Mouse (Mus musculus): ENCODE measurements around the gene Hist1h2ae. TPM values are rescaled to one million over a fixed set of nuclear protein-coding genes. Genes with fewer than 3 reads are reported as not detected.
A peak's percentile ranks its signal among the peaks of the same experiment; 100 is the strongest.
"Not testable (repeated sequence)": the region's sequence is repeated elsewhere in the genome, so short reads cannot be mapped to it uniquely, and the experiment has no call there.

The Hist1h2ae gene
- polyA plus RNA-seq, 1 experiment from 2014 or later = 108 TPM

DNA sequence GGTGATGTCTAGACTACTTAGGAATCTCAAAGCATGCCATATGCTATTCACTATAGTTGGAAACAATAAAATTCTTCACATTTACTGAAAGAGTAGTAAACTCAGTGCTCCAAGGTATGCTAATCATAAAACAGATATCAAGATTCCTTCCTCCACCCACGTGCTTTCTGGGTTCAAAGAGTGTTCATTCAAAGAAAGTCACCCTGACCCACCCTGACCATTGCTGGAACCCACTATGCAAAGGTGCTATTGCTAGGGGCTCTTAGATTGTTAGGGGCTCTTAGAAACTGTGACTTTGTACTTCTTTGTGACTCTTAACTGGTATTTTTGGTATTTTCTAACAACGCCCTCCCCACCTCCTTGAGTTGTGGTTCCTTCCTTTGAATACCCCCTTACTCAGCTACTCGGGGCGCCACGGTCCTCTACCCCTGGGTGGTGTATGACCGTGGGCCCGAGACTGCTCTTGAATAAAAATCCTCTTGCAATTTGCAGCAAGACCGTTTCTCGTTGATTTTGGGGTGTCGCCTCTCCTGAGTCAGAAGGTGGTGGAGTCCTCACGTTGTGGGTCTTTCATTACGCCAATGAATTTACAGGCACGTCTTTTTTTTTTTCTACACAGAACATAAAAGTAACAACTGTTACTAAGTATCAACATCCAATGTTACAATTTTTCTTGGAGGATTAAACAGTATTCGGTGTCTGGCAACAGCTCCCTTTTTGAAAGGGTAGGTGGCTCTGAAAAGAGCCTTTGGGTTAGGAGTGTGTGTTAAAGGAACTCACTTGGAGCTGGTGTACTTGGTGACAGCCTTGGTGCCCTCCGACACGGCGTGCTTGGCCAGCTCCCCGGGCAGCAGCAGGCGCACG is 2.2 kb upstream of the Hist1h2ae start:
- WGBS = 9% methylated on average over 16 of the region's 20 CpGs
- peak overlapping the region; percentile 75 for H3K4me2 ChIP-seq (ENCODE audit: low read depth, low read length)
- peak overlapping the region; percentile 95 for H3K27ac ChIP-seq (replicated peaks; ENCODE audit: low read depth, low read length)
- not testable (repeated sequence) for H3K27me3 ChIP-seq (replicated peaks; ENCODE audit: control insufficient read depth, insufficient read depth, low read length); H3K9me3 ChIP-seq (ENCODE audit: control insufficient read depth, low read length); ATAC-seq (ENCODE audit: low read depth); DNase-seq (ENCODE audit: low spot score); H3K36me3 ChIP-seq (ENCODE audit: control insufficient read depth, insufficient read depth, low read length)
- peak overlapping the region; percentile 52 for H3K4me3 ChIP-seq (ENCODE audit: low read depth, low read length)
- peak overlapping the region; percentile 76 for H3K9ac ChIP-seq (ENCODE audit: low read depth, low read length)
- peaks cover 16% of the 10 kb centered on the region for H3K4me1 ChIP-seq (ENCODE audit: control insufficient read depth, insufficient read depth, low read length)

DNA sequence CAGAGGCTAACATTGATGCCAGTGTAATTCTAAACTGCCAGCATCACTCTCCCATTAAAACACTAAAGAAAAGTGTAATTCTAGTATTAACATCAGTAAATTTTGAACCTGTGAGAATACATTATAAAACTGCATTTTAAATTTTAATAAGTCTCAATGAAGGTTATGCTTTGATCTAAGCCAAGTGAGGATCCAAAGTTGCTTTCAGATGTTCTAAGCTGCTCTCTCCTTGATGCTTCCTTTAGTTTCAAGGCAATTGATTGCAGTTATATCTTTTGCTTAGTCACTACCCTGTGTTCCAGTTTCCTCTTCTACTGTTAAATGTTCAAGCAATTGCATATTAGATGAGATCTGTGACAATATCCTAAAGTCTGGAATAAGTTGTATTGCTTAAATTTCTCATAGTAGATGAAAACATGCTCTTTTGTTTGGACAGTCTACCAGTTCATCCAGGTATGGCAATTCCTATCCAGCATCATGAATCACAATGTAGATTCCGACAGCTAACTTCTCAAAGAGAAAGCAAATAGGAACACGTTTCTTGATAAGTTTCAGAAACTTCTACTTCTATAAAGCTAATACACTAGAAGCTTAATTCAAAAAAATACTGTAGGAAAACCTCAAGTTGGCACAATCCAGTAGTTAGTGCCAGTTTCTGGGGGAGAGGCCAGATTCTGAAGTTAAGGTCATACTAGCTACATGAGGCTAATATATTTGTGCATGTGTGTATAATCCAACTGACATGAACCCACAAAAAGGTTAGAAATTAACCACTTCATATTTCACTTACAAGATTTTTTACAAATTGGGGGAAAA is 1.4 kb upstream of the Hist1h2ae start:
- ATAC-seq (ENCODE audit: low read depth) = no peak
- H3K4me1 ChIP-seq (ENCODE audit: control insufficient read depth, insufficient read depth, low read length) = peaks cover 16% of the 10 kb centered on the region
- H3K36me3 ChIP-seq (ENCODE audit: control insufficient read depth, insufficient read depth, low read length) = no peaks in the 10 kb centered on the region
- H3K27ac ChIP-seq (replicated peaks; ENCODE audit: low read depth, low read length) = peak overlapping the region; percentile 95
- peak overlapping the region; percentile 52 for H3K4me3 ChIP-seq (ENCODE audit: low read depth, low read length)
- no peaks in the 10 kb centered on the region for H3K27me3 ChIP-seq (replicated peaks; ENCODE audit: control insufficient read depth, insufficient read depth, low read length)
- H3K4me2 ChIP-seq (ENCODE audit: low read depth, low read length) = peak overlapping the region; percentile 75
- peak overlapping the region; percentile 76 for H3K9ac ChIP-seq (ENCODE audit: low read depth, low read length)
- DNase-seq (ENCODE audit: low spot score) = no peak
- H3K9me3 ChIP-seq (ENCODE audit: control insufficient read depth, low read length) = no peaks in the 10 kb centered on the region
- 33% methylated on average over 2 of the region's 2 CpGs for WGBS

DNA sequence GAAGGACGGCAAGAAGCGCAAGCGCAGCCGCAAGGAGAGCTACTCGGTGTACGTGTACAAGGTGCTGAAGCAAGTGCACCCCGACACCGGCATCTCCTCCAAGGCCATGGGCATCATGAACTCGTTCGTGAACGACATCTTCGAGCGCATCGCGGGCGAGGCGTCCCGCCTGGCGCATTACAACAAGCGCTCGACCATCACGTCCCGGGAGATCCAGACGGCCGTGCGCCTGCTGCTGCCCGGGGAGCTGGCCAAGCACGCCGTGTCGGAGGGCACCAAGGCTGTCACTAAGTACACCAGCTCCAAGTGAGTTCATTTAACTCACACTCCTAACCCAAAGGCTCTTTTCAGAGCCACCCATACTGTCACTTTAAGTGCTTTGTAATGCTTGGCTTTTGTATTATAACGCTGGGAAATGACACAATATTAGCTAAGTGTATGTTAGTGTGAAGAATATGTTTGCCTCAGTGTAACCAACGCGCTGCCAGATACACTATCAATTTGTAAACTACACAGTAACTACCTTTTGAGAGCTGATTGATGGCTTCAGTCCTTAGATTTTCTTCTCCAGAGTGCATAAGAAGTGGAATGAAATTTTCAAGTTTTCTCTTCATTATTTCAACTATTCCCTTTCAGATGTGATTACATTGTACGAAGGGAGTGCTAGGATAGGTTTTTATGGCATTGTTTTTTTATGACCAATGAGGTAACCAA is 641 bp upstream of the Hist1h2ae start:
- not testable (repeated sequence) for H3K9me3 ChIP-seq (ENCODE audit: control insufficient read depth, low read length); H3K36me3 ChIP-seq (ENCODE audit: control insufficient read depth, insufficient read depth, low read length); H3K4me1 ChIP-seq (ENCODE audit: control insufficient read depth, insufficient read depth, low read length); H3K27me3 ChIP-seq (replicated peaks; ENCODE audit: control insufficient read depth, insufficient read depth, low read length); ATAC-seq (ENCODE audit: low read depth)
- under 1% methylated on average over 11 of the region's 34 CpGs for WGBS
- Histone ChIP-seq H3K4me3 (ENCODE audit: low read depth, low read length) (peak overlapping the region; percentile 52), H3K4me2 (ENCODE audit: low read depth, low read length) (peak overlapping the region; percentile 75), H3K27ac (replicated peaks; ENCODE audit: low read depth, low read length) (peak overlapping the region; percentile 95), H3K9ac (ENCODE audit: low read depth, low read length) (peak overlapping the region; percentile 76)
- peak; percentile 26 for DNase-seq (ENCODE audit: low spot score)

DNA sequence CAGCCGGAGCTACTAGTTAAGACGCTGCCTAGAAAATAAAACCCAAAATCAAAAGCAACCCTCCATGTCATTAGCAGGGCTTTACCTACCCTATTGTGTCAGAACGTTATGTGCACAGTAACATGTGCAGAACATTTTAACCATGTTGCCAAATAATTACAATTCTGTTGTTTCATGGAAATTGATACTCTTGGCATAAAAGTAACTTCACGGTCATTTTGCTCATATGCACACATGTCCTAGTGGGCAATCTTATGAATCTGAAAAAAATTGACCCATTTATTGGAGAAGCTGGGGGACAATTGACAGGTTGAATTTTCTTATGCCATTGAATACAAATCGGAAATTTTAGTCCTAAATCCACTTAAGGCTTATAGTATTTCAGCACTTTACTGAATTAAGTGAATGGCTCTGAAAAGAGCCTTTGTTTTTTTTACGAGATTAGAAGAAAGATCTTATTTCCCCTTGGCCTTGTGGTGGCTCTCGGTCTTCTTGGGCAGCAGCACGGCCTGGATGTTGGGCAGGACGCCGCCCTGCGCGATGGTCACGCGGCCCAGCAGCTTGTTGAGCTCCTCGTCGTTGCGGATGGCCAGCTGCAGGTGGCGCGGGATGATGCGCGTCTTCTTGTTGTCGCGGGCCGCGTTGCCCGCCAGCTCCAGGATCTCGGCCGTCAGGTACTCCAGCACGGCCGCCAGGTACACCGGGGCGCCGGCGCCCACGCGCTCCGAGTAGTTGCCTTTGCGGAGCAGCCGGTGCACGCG is 579 bp downstream of the Hist1h2ae start:
- not testable (repeated sequence) for H3K36me3 ChIP-seq (ENCODE audit: control insufficient read depth, insufficient read depth, low read length); H3K4me1 ChIP-seq (ENCODE audit: control insufficient read depth, insufficient read depth, low read length); H3K9me3 ChIP-seq (ENCODE audit: control insufficient read depth, low read length); H3K27me3 ChIP-seq (replicated peaks; ENCODE audit: control insufficient read depth, insufficient read depth, low read length)
- H3K4me3 ChIP-seq (ENCODE audit: low read depth, low read length) = peak overlapping the region; percentile 52
- H3K27ac ChIP-seq (replicated peaks; ENCODE audit: low read depth, low read length) = peak overlapping the region; percentile 94
- H3K4me2 ChIP-seq (ENCODE audit: low read depth, low read length) = peak overlapping the region; percentile 75
- peak; percentile 58 for DNase-seq (ENCODE audit: low spot score)
- peak; percentile 2; the same call in 1 of the 2 replicates for ATAC-seq (ENCODE audit: low read depth)
- H3K9ac ChIP-seq (ENCODE audit: low read depth, low read length) = peak overlapping the region; percentile 57
- WGBS = 2% methylated on average over 11 of the region's 41 CpGs

DNA sequence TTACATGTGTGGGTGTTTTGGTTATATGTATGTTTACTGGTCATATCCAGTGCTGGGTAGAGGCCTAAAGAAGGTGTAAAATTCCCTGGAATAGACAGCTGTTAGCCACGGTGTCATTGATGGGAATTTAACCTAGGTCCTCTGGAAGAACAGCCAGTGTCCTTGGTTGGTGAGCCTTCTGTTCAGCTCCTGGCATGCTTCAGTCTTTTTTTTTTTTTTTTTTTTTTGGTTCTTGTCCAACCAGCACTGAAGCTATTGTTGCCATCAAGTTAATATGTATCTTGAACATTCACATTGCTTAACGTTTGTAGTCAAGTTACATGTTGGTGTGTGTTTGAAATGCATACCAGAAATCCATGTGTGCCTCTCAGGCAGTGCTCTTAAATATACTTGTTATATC is 6.5 kb downstream of the Hist1h2ae start:
- ATAC-seq (ENCODE audit: low read depth) (no peak), DNase-seq (ENCODE audit: low spot score) (no peak)
- no peaks in the 10 kb centered on the region for H3K4me1 ChIP-seq (ENCODE audit: control insufficient read depth, insufficient read depth, low read length)
- H3K36me3 ChIP-seq (ENCODE audit: control insufficient read depth, insufficient read depth, low read length) = no peaks in the 10 kb centered on the region
- H3K4me3 ChIP-seq (ENCODE audit: low read depth, low read length) = no peak overlapping the region
- H3K9ac ChIP-seq (ENCODE audit: low read depth, low read length) = no peak overlapping the region
- H3K4me2 ChIP-seq (ENCODE audit: low read depth, low read length) = no peak overlapping the region
- WGBS = 89% methylated on average over 2 of the region's 2 CpGs
- no peaks in the 10 kb centered on the region for H3K27me3 ChIP-seq (replicated peaks; ENCODE audit: control insufficient read depth, insufficient read depth, low read length)
- peak overlapping the region; percentile 98 for H3K27ac ChIP-seq (replicated peaks; ENCODE audit: low read depth, low read length)
- no peaks in the 10 kb centered on the region for H3K9me3 ChIP-seq (ENCODE audit: control insufficient read depth, low read length)

DNA sequence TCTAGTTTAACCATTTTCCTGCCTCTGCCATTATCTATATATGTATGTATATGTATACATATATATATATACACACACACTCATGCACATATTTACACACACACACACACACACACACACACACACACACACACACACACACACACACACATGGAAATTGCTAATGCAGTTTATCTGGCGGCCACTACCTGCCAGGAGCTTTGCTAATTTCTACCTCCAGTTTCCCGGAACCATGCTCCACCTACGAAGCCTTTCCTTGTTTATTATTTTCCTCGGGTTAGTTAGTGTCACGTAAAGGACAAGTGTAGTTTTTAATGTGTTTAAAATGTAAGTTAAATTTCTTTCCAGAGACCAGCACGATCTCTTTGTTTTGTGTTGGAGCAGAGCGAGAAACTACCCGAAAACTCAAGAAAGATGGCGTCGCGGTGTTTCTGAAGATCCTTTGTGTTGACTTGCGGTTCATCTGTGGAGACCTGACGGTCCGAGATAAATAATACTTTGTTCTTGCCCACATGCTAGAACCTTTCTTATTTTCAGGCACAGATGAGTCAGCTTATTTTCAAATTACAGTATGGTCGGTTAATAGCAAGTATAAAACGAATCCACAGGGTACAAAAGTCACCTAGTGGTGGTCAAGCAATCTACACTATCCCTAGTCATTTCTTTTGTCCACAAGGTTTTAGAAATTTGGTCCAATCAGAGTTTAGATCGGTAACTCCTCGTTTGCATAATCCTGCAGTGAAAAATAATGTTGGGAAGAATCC is 8.1 kb downstream of the Hist1h2ae start:
- peak overlapping the region; percentile 63 for H3K9ac ChIP-seq (ENCODE audit: low read depth, low read length)
- no peaks in the 10 kb centered on the region for H3K4me1 ChIP-seq (ENCODE audit: control insufficient read depth, insufficient read depth, low read length)
- no peaks in the 10 kb centered on the region for H3K27me3 ChIP-seq (replicated peaks; ENCODE audit: control insufficient read depth, insufficient read depth, low read length)
- H3K9me3 ChIP-seq (ENCODE audit: control insufficient read depth, low read length) = no peaks in the 10 kb centered on the region
- no peaks in the 10 kb centered on the region for H3K36me3 ChIP-seq (ENCODE audit: control insufficient read depth, insufficient read depth, low read length)
- 3% methylated on average over 18 of the region's 18 CpGs for WGBS
- peak overlapping the region; percentile 70 for H3K4me2 ChIP-seq (ENCODE audit: low read depth, low read length)
- peak; percentile 45 for ATAC-seq (ENCODE audit: low read depth)
- DNase-seq (ENCODE audit: low spot score) = peak; percentile 91
- H3K27ac ChIP-seq (replicated peaks; ENCODE audit: low read depth, low read length) = peak overlapping the region; percentile 98
- peak overlapping the region; percentile 42 for H3K4me3 ChIP-seq (ENCODE audit: low read depth, low read length)

DNA sequence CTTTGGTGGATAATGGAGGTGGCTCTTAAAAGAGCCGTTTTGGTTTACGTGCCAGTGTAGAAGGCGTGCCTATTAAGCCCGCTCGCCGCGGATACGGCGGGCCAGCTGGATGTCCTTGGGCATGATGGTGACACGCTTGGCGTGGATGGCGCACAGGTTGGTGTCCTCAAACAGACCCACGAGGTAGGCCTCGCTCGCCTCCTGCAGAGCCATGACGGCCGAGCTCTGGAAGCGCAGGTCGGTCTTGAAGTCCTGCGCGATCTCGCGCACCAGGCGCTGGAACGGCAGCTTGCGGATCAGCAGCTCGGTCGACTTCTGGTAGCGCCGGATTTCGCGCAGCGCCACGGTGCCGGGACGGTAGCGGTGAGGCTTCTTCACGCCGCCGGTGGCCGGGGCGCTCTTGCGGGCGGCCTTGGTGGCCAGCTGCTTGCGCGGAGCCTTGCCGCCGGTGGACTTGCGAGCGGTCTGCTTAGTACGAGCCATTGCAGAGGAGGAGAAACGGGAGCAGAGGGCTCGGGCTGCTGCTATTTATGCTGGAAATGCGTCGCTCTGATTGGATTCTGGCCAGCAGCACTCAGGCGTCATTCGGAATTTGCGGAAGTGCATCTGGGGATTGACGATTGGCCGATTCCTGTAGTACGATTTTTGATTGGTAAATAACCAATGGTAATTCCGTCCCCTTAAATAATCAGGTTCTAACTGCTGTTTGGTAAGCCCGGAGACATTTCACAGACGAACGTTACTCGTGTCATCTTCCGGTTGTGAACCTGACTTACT is 8.9 kb downstream of the Hist1h2ae start, which contains the start of gene Hist1h3e:
Gene Hist1h3e (minus strand): TSS at position 487 of the 777 bp plus-strand sequence.
- not testable (repeated sequence) for H3K4me1 ChIP-seq (ENCODE audit: control insufficient read depth, insufficient read depth, low read length); H3K27me3 ChIP-seq (replicated peaks; ENCODE audit: control insufficient read depth, insufficient read depth, low read length); H3K9me3 ChIP-seq (ENCODE audit: control insufficient read depth, low read length); H3K36me3 ChIP-seq (ENCODE audit: control insufficient read depth, insufficient read depth, low read length)
- DNase-seq (ENCODE audit: low spot score) (peak; percentile 99), ATAC-seq (ENCODE audit: low read depth) (peak; percentile 93)
- H3K4me2 ChIP-seq (ENCODE audit: low read depth, low read length) = peak within 1 kb of the TSS; percentile 70
- peak within 1 kb of the TSS; percentile 63 for H3K9ac ChIP-seq (ENCODE audit: low read depth, low read length)
- WGBS = 0% methylated on average over 35 of the region's 67 CpGs
- peak within 1 kb of the TSS; percentile 98 for H3K27ac ChIP-seq (replicated peaks; ENCODE audit: low read depth, low read length)
- H3K4me3 ChIP-seq (ENCODE audit: low read depth, low read length) = peak within 1 kb of the TSS; percentile 42
